Mouse (Mus musculus) MEL (cell line): ENCODE measurements around the gene Mpc1.

Source experiments
- CTCF ChIP-seq, 3 experiments: IDR thresholded peaks in 2 of 3; conservative IDR thresholded peaks in 1 of 3; 2 replicates each; pipeline ENCODE4 v1.5.1; 2011 to 2012; ENCODE audit warnings: low read length in 3 of 3, low read depth in 2 of 3, mild to moderate bottlenecking in 2 of 3, improper control_type of control experiment in 1 of 3, inconsistent platforms in 1 of 3, mixed read lengths in 1 of 3, moderate library complexity in 1 of 3; ENCODE audit not compliant: control insufficient read depth in 1 of 3, insufficient read depth in 1 of 3, poor library complexity in 1 of 3, severe bottlenecking in 1 of 3
- HCFC1 ChIP-seq: IDR thresholded peaks from 2 replicates; pipeline ENCODE4 v1.6.1; 2012; ENCODE audit warnings: low read depth, mild to moderate bottlenecking, inconsistent platforms, low read length, improper control_type of control experiment, moderate library complexity
- POLR2A ChIP-seq, 2 experiments: IDR thresholded peaks; 2 replicates each; pipeline ENCODE4 v1.6.1; 2011 to 2012; ENCODE audit warnings: low read length in 2 of 2, mild to moderate bottlenecking in 2 of 2, control low read depth in 1 of 2, improper control_type of control experiment in 1 of 2, low read depth in 1 of 2, moderate library complexity in 1 of 2; ENCODE audit not compliant: control insufficient read depth in 1 of 2, insufficient read depth in 1 of 2, poor library complexity in 1 of 2

DNA sequence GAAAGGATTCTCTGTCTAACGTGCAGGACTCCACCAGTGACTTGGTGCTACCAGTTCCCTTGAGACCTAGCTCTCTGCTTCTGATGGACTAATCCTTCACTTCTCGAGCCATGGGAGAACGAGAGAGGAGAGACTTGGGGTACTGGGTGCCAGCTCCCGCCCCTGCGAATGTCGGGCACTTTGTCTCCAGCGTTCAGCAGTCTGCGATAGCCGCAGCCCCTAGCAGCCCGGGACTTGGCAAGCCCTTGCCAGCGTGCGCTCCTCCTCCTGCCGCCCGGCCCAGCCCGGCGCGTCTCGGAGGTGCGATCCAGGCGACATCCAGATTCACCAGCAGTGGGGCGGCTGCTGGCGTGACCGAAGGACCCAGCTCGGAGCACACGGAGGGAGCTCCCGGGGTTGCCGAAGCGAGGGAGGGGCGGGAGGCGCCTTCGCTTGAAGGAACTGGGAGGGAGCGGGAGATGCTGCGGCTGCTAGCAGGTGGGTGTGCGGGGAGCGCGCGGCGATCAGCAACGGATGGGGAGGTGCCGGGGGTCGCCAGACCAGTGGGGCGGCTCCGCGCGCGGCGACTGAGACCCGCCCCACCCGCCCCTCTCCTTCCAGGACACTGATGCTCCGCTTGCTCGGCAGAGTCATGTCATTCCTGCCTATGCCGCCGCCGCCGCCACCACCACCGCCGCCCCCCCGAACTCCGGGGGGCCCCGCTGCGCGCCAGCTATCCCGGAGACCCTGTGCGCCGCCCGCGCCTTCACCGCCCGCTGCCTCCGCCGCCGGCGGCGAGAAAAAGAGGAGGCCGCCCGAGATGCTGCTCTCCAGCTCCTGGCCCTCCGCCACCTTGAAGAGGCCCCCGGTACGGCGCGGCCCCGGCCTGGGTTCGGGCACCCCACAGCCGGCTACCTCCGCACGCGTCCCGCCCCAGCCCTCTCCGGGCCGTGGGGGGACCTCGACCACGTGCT lies 58.0 kb downstream of the Mpc1 start:
- TF ChIP-seq POLR2A (IDR thresholded peaks at IDR 0.05; ENCODE audit: control insufficient read depth in 1 of 2, insufficient read depth in 1 of 2, low read depth in 1 of 2, low read length in 2 of 2, poor library complexity in 1 of 2) (no peak), CTCF (IDR thresholded peaks at IDR 0.05 in 2 of 3, conservative IDR thresholded peaks at IDR 0.05 in 1 of 3; ENCODE audit: control insufficient read depth in 1 of 3, insufficient read depth in 1 of 3, low read depth in 2 of 3, low read length in 3 of 3, poor library complexity in 1 of 3, severe bottlenecking in 1 of 3) (no peak), HCFC1 (no peak)
